Mouse (Mus musculus): ENCODE results near the gene Atp8b4. TPM values are rescaled to one million over a fixed set of nuclear protein-coding genes. Genes with fewer than 3 reads are reported as not detected.
"Not testable (repeated sequence)": the region's sequence is repeated elsewhere in the genome, so short reads cannot be mapped to it uniquely, and the experiment has no call there.

Atp8b4 gene
- polyA plus RNA-seq, 1 experiment: 0.44 TPM

- H3K4me1 ChIP-seq (ENCODE audit: control insufficient read depth, insufficient read depth, insufficient read length, low read length): no peaks in the 10 kb centered on the region
- H3K4me3 ChIP-seq (ENCODE audit: insufficient read depth, low read depth, low read length): no peak overlapping the region
- no peak overlapping the region for H3K27ac ChIP-seq (replicated peaks; ENCODE audit: low read depth, low read length)
Measured at GRCm38 (mm10) chr2:126483337-126483736, 17.1 kb downstream of the Atp8b4 start.

- Histone ChIP-seq H3K4me3 (ENCODE audit: insufficient read depth, low read depth, low read length) (no peak overlapping the region), H3K27ac (replicated peaks; ENCODE audit: low read depth, low read length) (no peak overlapping the region), H3K4me1 (ENCODE audit: control insufficient read depth, insufficient read depth, insufficient read length, low read length) (no peaks in the 10 kb centered on the region)
Measured at GRCm38 (mm10) chr2:126477556-126477955, 22.9 kb downstream of the Atp8b4 start.

- no peak overlapping the region for H3K4me3 ChIP-seq (ENCODE audit: insufficient read depth, low read depth, low read length)
- no peaks in the 10 kb centered on the region for H3K4me1 ChIP-seq (ENCODE audit: control insufficient read depth, insufficient read depth, insufficient read length, low read length)
- peak overlapping the region; percentile 71 for H3K27ac ChIP-seq (replicated peaks; ENCODE audit: low read depth, low read length)
Measured at GRCm38 (mm10) chr2:126475681-126476410, 24.6 kb downstream of the Atp8b4 start.

GRCm38 (mm10) chr2:126474019-126474418 lies 26.5 kb downstream of the Atp8b4 start:
- no peak overlapping the region for H3K27ac ChIP-seq (replicated peaks; ENCODE audit: low read depth, low read length)
- H3K4me3 ChIP-seq (ENCODE audit: insufficient read depth, low read depth, low read length): no peak overlapping the region
- no peaks in the 10 kb centered on the region for H3K4me1 ChIP-seq (ENCODE audit: control insufficient read depth, insufficient read depth, insufficient read length, low read length)

- Histone ChIP-seq H3K27ac (replicated peaks; ENCODE audit: low read depth, low read length) (no peak overlapping the region), H3K4me3 (ENCODE audit: insufficient read depth, low read depth, low read length) (no peak overlapping the region), H3K4me1 (ENCODE audit: control insufficient read depth, insufficient read depth, insufficient read length, low read length) (no peaks in the 10 kb centered on the region)
Measured at GRCm38 (mm10) chr2:126472836-126473235, 27.6 kb downstream of the Atp8b4 start.

- H3K4me3 ChIP-seq (ENCODE audit: insufficient read depth, low read depth, low read length): no peak overlapping the region
- H3K4me1 ChIP-seq (ENCODE audit: control insufficient read depth, insufficient read depth, insufficient read length, low read length): no peaks in the 10 kb centered on the region
- no peak overlapping the region for H3K27ac ChIP-seq (replicated peaks; ENCODE audit: low read depth, low read length)
Measured at GRCm38 (mm10) chr2:126467790-126468189, 32.7 kb downstream of the Atp8b4 start.

GRCm38 (mm10) chr2:126466391-126467134 lies 33.9 kb downstream of the Atp8b4 start:
- H3K4me1 ChIP-seq (ENCODE audit: control insufficient read depth, insufficient read depth, insufficient read length, low read length): no peaks in the 10 kb centered on the region
- H3K4me3 ChIP-seq (ENCODE audit: insufficient read depth, low read depth, low read length): no peak overlapping the region
- H3K27ac ChIP-seq (replicated peaks; ENCODE audit: low read depth, low read length): no peak overlapping the region

- Histone ChIP-seq H3K4me1 (ENCODE audit: control insufficient read depth, insufficient read depth, insufficient read length, low read length) (no peaks in the 10 kb centered on the region), H3K4me3 (ENCODE audit: insufficient read depth, low read depth, low read length) (no peak overlapping the region), H3K27ac (replicated peaks; ENCODE audit: low read depth, low read length) (no peak overlapping the region)
Measured at GRCm38 (mm10) chr2:126458661-126459060, 41.8 kb downstream of the Atp8b4 start.

GRCm38 (mm10) chr2:126457759-126458158 lies 42.7 kb downstream of the Atp8b4 start:
- H3K4me1 ChIP-seq (ENCODE audit: control insufficient read depth, insufficient read depth, insufficient read length, low read length); H3K4me3 ChIP-seq (ENCODE audit: insufficient read depth, low read depth, low read length); H3K27ac ChIP-seq (replicated peaks; ENCODE audit: low read depth, low read length): not testable (repeated sequence)

- no peak overlapping the region for H3K27ac ChIP-seq (replicated peaks; ENCODE audit: low read depth, low read length)
- H3K4me1 ChIP-seq (ENCODE audit: control insufficient read depth, insufficient read depth, insufficient read length, low read length): no peaks in the 10 kb centered on the region
- H3K4me3 ChIP-seq (ENCODE audit: insufficient read depth, low read depth, low read length): no peak overlapping the region
Measured at GRCm38 (mm10) chr2:126450937-126451302, 49.6 kb downstream of the Atp8b4 start.

- Histone ChIP-seq H3K27ac (replicated peaks; ENCODE audit: low read depth, low read length) (no peak overlapping the region), H3K4me1 (ENCODE audit: control insufficient read depth, insufficient read depth, insufficient read length, low read length) (no peaks in the 10 kb centered on the region), H3K4me3 (ENCODE audit: insufficient read depth, low read depth, low read length) (no peak overlapping the region)
Measured at GRCm38 (mm10) chr2:126450210-126450936, 50.1 kb downstream of the Atp8b4 start.

- Histone ChIP-seq H3K4me3 (ENCODE audit: insufficient read depth, low read depth, low read length) (no peak overlapping the region), H3K27ac (replicated peaks; ENCODE audit: low read depth, low read length) (no peak overlapping the region), H3K4me1 (ENCODE audit: control insufficient read depth, insufficient read depth, insufficient read length, low read length) (no peaks in the 10 kb centered on the region)
Measured at GRCm38 (mm10) chr2:126445039-126445438, 55.4 kb downstream of the Atp8b4 start.

- Histone ChIP-seq H3K4me3 (ENCODE audit: insufficient read depth, low read depth, low read length) (no peak overlapping the region), H3K27ac (replicated peaks; ENCODE audit: low read depth, low read length) (no peak overlapping the region), H3K4me1 (ENCODE audit: control insufficient read depth, insufficient read depth, insufficient read length, low read length) (no peaks in the 10 kb centered on the region)
Measured at GRCm38 (mm10) chr2:126441586-126441985, 58.9 kb downstream of the Atp8b4 start.

- Histone ChIP-seq H3K4me1 (ENCODE audit: control insufficient read depth, insufficient read depth, insufficient read length, low read length) (no peaks in the 10 kb centered on the region), H3K4me3 (ENCODE audit: insufficient read depth, low read depth, low read length) (no peak overlapping the region), H3K27ac (replicated peaks; ENCODE audit: low read depth, low read length) (no peak overlapping the region)
Measured at GRCm38 (mm10) chr2:126434712-126435111, 65.8 kb downstream of the Atp8b4 start.

GRCm38 (mm10) chr2:126434305-126434704 lies 66.2 kb downstream of the Atp8b4 start:
- Histone ChIP-seq H3K4me3 (ENCODE audit: insufficient read depth, low read depth, low read length) (no peak overlapping the region), H3K4me1 (ENCODE audit: control insufficient read depth, insufficient read depth, insufficient read length, low read length) (no peaks in the 10 kb centered on the region), H3K27ac (replicated peaks; ENCODE audit: low read depth, low read length) (no peak overlapping the region)
